23 mouse cellular contexts compared by ENCODE assay signal in the genomic region with DNA sequence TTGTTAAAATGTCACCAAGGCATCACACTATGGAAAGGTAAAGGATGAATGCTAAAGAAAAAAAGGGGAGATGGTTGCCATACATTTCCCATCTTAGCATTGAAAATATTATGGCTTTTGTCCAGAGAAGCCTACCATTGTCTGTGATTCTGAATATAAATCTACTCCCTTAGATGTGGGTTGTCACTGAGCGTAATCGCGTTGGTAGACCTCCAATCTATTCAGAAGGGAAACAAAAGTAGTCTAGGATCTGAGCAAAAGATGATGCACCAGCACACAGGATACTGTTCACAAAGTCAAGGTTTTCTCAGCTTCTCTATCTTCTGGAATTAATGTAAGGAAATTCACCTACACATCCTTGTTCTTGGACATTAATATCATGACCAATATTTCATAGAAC.
DNase-seq lines count a peak whose midpoint lies in the region; ATAC-seq and TF ChIP-seq lines count a peak whose summit lies in the region.
"Had no signal": no experiment of that assay in that cellular context is flagged by ENCODE, and none has a peak within 500 bp of the region (broad histone marks: within the 10 kb centered on the region; RNA-seq: fewer than 3 reads in every experiment).

No protein-coding gene starts in this region.

- H3K4me1 ChIP-seq in heart, adult 2 months (ENCODE audit: control insufficient read depth, insufficient read depth, low read length): no peaks in the 10 kb centered on the region
- H3K4me1 ChIP-seq in heart, embryonic 10.5 days: no peaks in the 10 kb centered on the region

- no peaks in the 10 kb centered on the region for H3K79me2 ChIP-seq in heart, adult 2 months (replicated peaks; ENCODE audit: control insufficient read depth, insufficient read depth, low read length)

- WGBS in heart, adult 2 months: 90% methylated on average over 3 of the region's 3 CpGs
- 84% methylated on average over 3 of the region's 3 CpGs for WGBS in heart, embryonic 10.5 days

- ATAC-seq in frontal cortex, adult (ENCODE audit: low TSS enrichment): peak; percentile 87
- ATAC-seq: activated CD4-positive, CD25-positive, alpha-beta regulatory T cell, adult 4 months; CD4-positive, CD25-positive, alpha-beta regulatory T cell, adult 4 months; Patski had no signal

- TF ChIP-seq EP300 in heart, adult 2 months (IDR thresholded peaks at IDR 0.05; ENCODE audit: insufficient read depth, low read depth, low read length): no peak

- no peak for DNase-seq in frontal cortex, postnatal 10 days (ENCODE audit: low spot score in 2 of 2)
- no peak for DNase-seq in left cerebral cortex, adult 2 months (ENCODE audit: extremely low spot score in 1 of 2, low spot score in 2 of 2)
- DNase-seq in left cerebral cortex, postnatal 36 days (ENCODE audit: low spot score in 2 of 2): no peak
- DNase-seq in brain, adult 2 months (ENCODE audit: low read depth, low spot score): peak; percentile 65
- DNase-seq in telencephalon, adult 2 months (ENCODE audit: low read depth, low spot score): peak; percentile 48
- no peak for DNase-seq in heart, adult 2 months
- no peak for DNase-seq in heart, embryonic 10.5 days (ENCODE audit: low spot score)
- DNase-seq: adrenal gland, adult 2 months; adrenal gland, adult 8-10 months; adrenal gland, postnatal 10 days; adrenal gland, postnatal 14 days; adrenal gland, postnatal 25 days; adrenal gland, postnatal 36 days; B cell, adult 2 months; cerebellum, adult 11 months; cerebellum, adult 11-12 months; cerebellum, adult 18-20 months had no signal

- peak overlapping the region; percentile 62 for H3K27ac ChIP-seq in left cerebral cortex, adult 2 months
- no peak overlapping the region for H3K27ac ChIP-seq in heart, adult 2 months
- H3K27ac ChIP-seq in heart, embryonic 10.5 days: no peak overlapping the region

- no peak overlapping the region for H3K4me3 ChIP-seq in left cerebral cortex, adult 2 months
- H3K4me3 ChIP-seq in heart, adult 2 months: no peak overlapping the region
- no peak overlapping the region for H3K4me3 ChIP-seq in heart, embryonic 10.5 days

- H3K27me3 ChIP-seq in heart, adult 2 months (ENCODE audit: control insufficient read depth, insufficient read depth, low read length): no peaks in the 10 kb centered on the region
- no peaks in the 10 kb centered on the region for H3K27me3 ChIP-seq in heart, embryonic 10.5 days (ENCODE audit: insufficient read depth, poor library complexity, severe bottlenecking)
- H3K27me3 ChIP-seq: CH12.LX, Patski had no signal

- intact Hi-C loops in left cerebral cortex, adult 2 months (cut with DNase I): loop anchor here (1.0 kb wide), 1 partner anchor 100 kb away; no protein-coding TSS in a partner anchor
- intact Hi-C loops in left cerebral cortex, postnatal 36 days (cut with DNase I): no loop called here
- intact Hi-C loops in heart, adult 2 months (cut with DNase I): no loop called here

- H3K9me3 ChIP-seq in heart, embryonic 10.5 days: no peaks in the 10 kb centered on the region
- H3K9me3 ChIP-seq: G1E had no signal

- no peak for TF ChIP-seq CTCF in left cerebral cortex, adult 2 months (IDR thresholded peaks at IDR 0.05)
- TF ChIP-seq CTCF in heart, adult 2 months (IDR thresholded peaks at IDR 0.05): no peak

- no peak for TF ChIP-seq POLR2A in heart, adult 2 months (IDR thresholded peaks at IDR 0.05; ENCODE audit: insufficient read depth, low read depth, low read length)

- no peak overlapping the region for H3K9ac ChIP-seq in heart, adult 2 months (ENCODE audit: low read depth, low read length)

- no peaks in the 10 kb centered on the region for H3K36me3 ChIP-seq in heart, adult 2 months (ENCODE audit: control insufficient read depth, insufficient read depth, low read length)
- no peaks in the 10 kb centered on the region for H3K36me3 ChIP-seq in heart, embryonic 10.5 days
- H3K36me3 ChIP-seq: G1E had no signal

Comparison
In these comparisons a context has a peak if more than half of its experiments do, and no peak if none do; other contexts are left out.
1. DNase-seq: peak in brain, adult 2 months (single experiment) and telencephalon, adult 2 months (single experiment); none in frontal cortex, postnatal 10 days (0 of 2), left cerebral cortex, adult 2 months (0 of 2), left cerebral cortex, postnatal 36 days (0 of 2), heart, adult 2 months (0 of 2) and heart, embryonic 10.5 days (single experiment).